9 mouse cellular contexts compared by ENCODE assay signal in the genomic region with DNA sequence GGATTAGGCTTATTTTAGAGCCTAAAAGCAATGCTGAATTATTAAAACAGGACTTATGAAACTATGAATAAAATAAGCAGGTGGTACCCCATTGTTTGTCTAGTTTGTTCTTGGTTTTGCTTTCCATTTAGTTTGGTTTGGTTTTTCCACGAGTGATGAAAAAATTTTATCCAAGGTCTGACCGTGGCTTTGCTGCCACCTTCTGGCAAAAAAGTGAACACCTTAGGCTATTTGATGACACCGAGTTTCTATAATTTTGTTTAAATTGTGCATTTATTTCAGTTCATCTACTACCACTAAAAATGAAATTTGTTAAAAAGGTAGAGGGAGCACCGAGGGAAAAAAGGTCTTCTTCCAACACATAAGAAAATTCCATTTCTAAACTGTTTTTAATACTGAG. TPM values are rescaled to one million over a fixed set of nuclear protein-coding genes. Genes with fewer than 3 reads are reported as not detected.
DNase-seq lines count a peak whose midpoint lies in the region; TF ChIP-seq lines count a peak whose summit lies in the region.
"Had no signal": no experiment of that assay in that cellular context is flagged by ENCODE, and none has a peak within 500 bp of the region (broad histone marks: within the 10 kb centered on the region; RNA-seq: fewer than 3 reads in every experiment).

No protein-coding gene starts in this region.

- H3K36me3 ChIP-seq in E14TG2a.4 (ENCODE audit: insufficient read depth, low read length) = no peaks in the 10 kb centered on the region
- H3K36me3 ChIP-seq in limb, embryonic 10.5 days = no peaks in the 10 kb centered on the region

- H3K27me3 ChIP-seq in E14TG2a.4 (ENCODE audit: insufficient read depth, low read length) = no peaks in the 10 kb centered on the region
- H3K27me3 ChIP-seq in limb, embryonic 10.5 days (ENCODE audit: low read depth, poor library complexity, severe bottlenecking) = no peaks in the 10 kb centered on the region

- H3K4me3 ChIP-seq in E14TG2a.4 (replicated peaks; ENCODE audit: low read length) = no peak overlapping the region
- H3K4me3 ChIP-seq in limb, embryonic 10.5 days = no peak overlapping the region
- H3K4me3 ChIP-seq: megakaryocyte, embryonic 14.5 days had no signal

- peak; percentile 74 to 84 for DNase-seq in cerebellum, postnatal 10 days
- no peak for DNase-seq in cerebellum, adult 11-12 months
- peak; percentile 46 to 50 for DNase-seq in left cerebral cortex, postnatal 25 days (ENCODE audit: low spot score in 2 of 2)
- DNase-seq in left cerebral cortex, postnatal 10 days (ENCODE audit: extremely low spot score in 1 of 2, low spot score in 2 of 2) = no peak
- peak; percentile 74 for DNase-seq in embryo, embryonic 10.5 days (ENCODE audit: low spot score)
- peak; percentile 50 for DNase-seq in limb, embryonic 10.5 days (ENCODE audit: low spot score)
- peak; percentile 46 for DNase-seq in thymus, postnatal 14 days

- TF ChIP-seq CTCF in E14TG2a.4 (conservative IDR thresholded peaks at IDR 0.05; ENCODE audit: low read length) = peak; percentile 80

- H3K27ac ChIP-seq in limb, embryonic 10.5 days = no peak overlapping the region

- no peaks in the 10 kb centered on the region for H3K9me3 ChIP-seq in E14TG2a.4 (ENCODE audit: low read length)
- H3K9me3 ChIP-seq in limb, embryonic 10.5 days (replicated peaks) = no peaks in the 10 kb centered on the region

- 0 out of 2 replicates have a peak, but pooled peaks cover 6% of the 10 kb centered on the region for H3K4me1 ChIP-seq in E14TG2a.4 (replicated peaks; ENCODE audit: low read depth, low read length)
- H3K4me1 ChIP-seq in limb, embryonic 10.5 days = no peaks in the 10 kb centered on the region

- intact Hi-C loops in left cerebral cortex, postnatal 25 days (cut with DNase I) = loop anchor here (1.0 to 2.0 kb wide), 3 partner anchors 214 to 558 kb away; no protein-coding TSS in a partner anchor
- intact Hi-C loops in left cerebral cortex, postnatal 10 days (cut with DNase I) = loop anchor here (2.0 to 10.0 kb wide), 3 partner anchors 214 to 472 kb away; no protein-coding TSS in a partner anchor

- 20% methylated on average over 4 of the region's 4 CpGs for WGBS in limb, embryonic 10.5 days

RNA-seq across cellular contexts. Expression of gene Sub1, which starts 30.4 kb away (rescaled TPM):
- 100 to 1,000 TPM; 291 to 330 TPM for total RNA-seq in left cerebral cortex, postnatal 25 days (2021)
- total RNA-seq in left cerebral cortex, postnatal 10 days (2021) = 100 to 1,000 TPM; 308 to 324 TPM
- polyA plus RNA-seq in limb, embryonic 10.5 days (2016; fragmentation: Nextera tagmentation; extraction: Ambion mirVana) = 970 and 1,039 TPM in 2 replicates

RNA-seq across cellular contexts. Expression of gene Npr3, which starts 59.3 kb away (rescaled TPM):
- total RNA-seq in left cerebral cortex, postnatal 25 days (2021) = 10 to 100 TPM; 10.2 to 12.8 TPM
- 10 to 100 TPM; 10.4 to 12.2 TPM for total RNA-seq in left cerebral cortex, postnatal 10 days (2021)
- polyA plus RNA-seq in limb, embryonic 10.5 days (2016; fragmentation: Nextera tagmentation; extraction: Ambion mirVana) = 1.7 and 2.2 TPM in 2 replicates

Comparison
In these comparisons a context has a peak if more than half of its experiments do, and no peak if none do; other contexts are left out.
1. DNase-seq: peak in cerebellum, postnatal 10 days (2 of 2), left cerebral cortex, postnatal 25 days (2 of 2), embryo, embryonic 10.5 days (single experiment), limb, embryonic 10.5 days (single experiment) and thymus, postnatal 14 days (single experiment); none in cerebellum, adult 11-12 months (single experiment) and left cerebral cortex, postnatal 10 days (0 of 2).